Mouse (Mus musculus): ENCODE measurements around the gene Lrrc27. TPM values are rescaled to one million over a fixed set of nuclear protein-coding genes. Genes with fewer than 3 reads are reported as not detected.

Gene Lrrc27
- polyA plus RNA-seq, 1 experiment from 2014 or later = 3.3 TPM

GRCm38 (mm10) chr7:139215946-139216345, 3.2 kb downstream of the Lrrc27 start:
- whole genome bisulfite sequencing = 73% methylated on average over 7 of the region's 7 CpGs
- no peak overlapping the region for H3K4me2 ChIP-seq (ENCODE audit: low read depth, low read length)
- no peaks in the 10 kb centered on the region for H3K36me3 ChIP-seq (ENCODE audit: control insufficient read depth, insufficient read depth, low read length)
- no peak overlapping the region for H3K9ac ChIP-seq (ENCODE audit: low read depth, low read length)
- no peaks in the 10 kb centered on the region for H3K27me3 ChIP-seq (replicated peaks; ENCODE audit: control insufficient read depth, insufficient read depth, low read length)
- ATAC-seq (ENCODE audit: low read depth) (no peak), DNase-seq (ENCODE audit: low spot score) (no peak)
- no peak overlapping the region for H3K27ac ChIP-seq (replicated peaks; ENCODE audit: low read depth, low read length)
- no peak overlapping the region for H3K4me3 ChIP-seq (ENCODE audit: low read depth, low read length)
- no peaks in the 10 kb centered on the region for H3K9me3 ChIP-seq (ENCODE audit: control insufficient read depth, low read length)
- H3K4me1 ChIP-seq (ENCODE audit: control insufficient read depth, insufficient read depth, low read length) = peaks cover 7% of the 10 kb centered on the region; the same call in 1 of the 2 replicates

GRCm38 (mm10) chr7:139216464-139216863, 3.7 kb downstream of the Lrrc27 start:
- no peaks in the 10 kb centered on the region for H3K9me3 ChIP-seq (ENCODE audit: control insufficient read depth, low read length)
- H3K27ac ChIP-seq (replicated peaks; ENCODE audit: low read depth, low read length) = no peak overlapping the region
- H3K27me3 ChIP-seq (replicated peaks; ENCODE audit: control insufficient read depth, insufficient read depth, low read length) = no peaks in the 10 kb centered on the region
- H3K4me1 ChIP-seq (ENCODE audit: control insufficient read depth, insufficient read depth, low read length) = peaks cover 7% of the 10 kb centered on the region; the same call in 1 of the 2 replicates
- no peaks in the 10 kb centered on the region for H3K36me3 ChIP-seq (ENCODE audit: control insufficient read depth, insufficient read depth, low read length)
- no peak overlapping the region for H3K4me3 ChIP-seq (ENCODE audit: low read depth, low read length)
- DNase-seq (ENCODE audit: low spot score) (no peak), ATAC-seq (ENCODE audit: low read depth) (no peak)
- H3K9ac ChIP-seq (ENCODE audit: low read depth, low read length) = no peak overlapping the region
- H3K4me2 ChIP-seq (ENCODE audit: low read depth, low read length) = no peak overlapping the region
- 85% methylated on average over 9 of the region's 9 CpGs for WGBS

- Histone ChIP-seq H3K9ac (ENCODE audit: low read depth, low read length) (no peak overlapping the region), H3K4me3 (ENCODE audit: low read depth, low read length) (no peak overlapping the region), H3K36me3 (ENCODE audit: control insufficient read depth, insufficient read depth, low read length) (no peaks in the 10 kb centered on the region), H3K9me3 (ENCODE audit: control insufficient read depth, low read length) (no peaks in the 10 kb centered on the region), H3K27ac (replicated peaks; ENCODE audit: low read depth, low read length) (no peak overlapping the region), H3K4me2 (ENCODE audit: low read depth, low read length) (no peak overlapping the region), H3K4me1 (ENCODE audit: control insufficient read depth, insufficient read depth, low read length) (peaks cover 7% of the 10 kb centered on the region; the same call in 1 of the 2 replicates), H3K27me3 (replicated peaks; ENCODE audit: control insufficient read depth, insufficient read depth, low read length) (no peaks in the 10 kb centered on the region)
- 73% methylated on average over 7 of the region's 7 CpGs for WGBS
- ATAC-seq (ENCODE audit: low read depth) (no peak), DNase-seq (ENCODE audit: low spot score) (no peak)
Measured at GRCm38 (mm10) chr7:139217046-139217445, 4.3 kb downstream of the Lrrc27 start.

GRCm38 (mm10) chr7:139218641-139219415, 6.0 kb downstream of the Lrrc27 start:
- peaks cover 2% of the 10 kb centered on the region; the same call in 1 of the 2 replicates for H3K4me1 ChIP-seq (ENCODE audit: control insufficient read depth, insufficient read depth, low read length)
- no peak overlapping the region for H3K9ac ChIP-seq (ENCODE audit: low read depth, low read length)
- H3K27me3 ChIP-seq (replicated peaks; ENCODE audit: control insufficient read depth, insufficient read depth, low read length) = no peaks in the 10 kb centered on the region
- 57% methylated on average over 6 of the region's 6 CpGs for WGBS
- H3K36me3 ChIP-seq (ENCODE audit: control insufficient read depth, insufficient read depth, low read length) = no peaks in the 10 kb centered on the region
- H3K27ac ChIP-seq (replicated peaks; ENCODE audit: low read depth, low read length) = no peak overlapping the region
- no peak overlapping the region for H3K4me3 ChIP-seq (ENCODE audit: low read depth, low read length)
- H3K9me3 ChIP-seq (ENCODE audit: control insufficient read depth, low read length) = no peaks in the 10 kb centered on the region
- ATAC-seq (ENCODE audit: low read depth) = no peak
- no peak for DNase-seq (ENCODE audit: low spot score)
- no peak overlapping the region for H3K4me2 ChIP-seq (ENCODE audit: low read depth, low read length)

GRCm38 (mm10) chr7:139219486-139219885, 6.7 kb downstream of the Lrrc27 start:
- WGBS = 65% methylated on average over 5 of the region's 5 CpGs
- no peak overlapping the region for H3K4me3 ChIP-seq (ENCODE audit: low read depth, low read length)
- ATAC-seq (ENCODE audit: low read depth) (no peak), DNase-seq (ENCODE audit: low spot score) (no peak)
- no peak overlapping the region for H3K9ac ChIP-seq (ENCODE audit: low read depth, low read length)
- H3K4me1 ChIP-seq (ENCODE audit: control insufficient read depth, insufficient read depth, low read length) = no peaks in the 10 kb centered on the region; the same call in 1 of the 2 replicates
- no peaks in the 10 kb centered on the region for H3K36me3 ChIP-seq (ENCODE audit: control insufficient read depth, insufficient read depth, low read length)
- H3K9me3 ChIP-seq (ENCODE audit: control insufficient read depth, low read length) = no peaks in the 10 kb centered on the region
- no peak overlapping the region for H3K27ac ChIP-seq (replicated peaks; ENCODE audit: low read depth, low read length)
- no peaks in the 10 kb centered on the region for H3K27me3 ChIP-seq (replicated peaks; ENCODE audit: control insufficient read depth, insufficient read depth, low read length)
- H3K4me2 ChIP-seq (ENCODE audit: low read depth, low read length) = no peak overlapping the region

- no peak; the same call in 1 of the 2 replicates for ATAC-seq (ENCODE audit: low read depth)
Measured at GRCm38 (mm10) chr7:139220303-139220702, 7.5 kb downstream of the Lrrc27 start.

GRCm38 (mm10) chr7:139221072-139221471, 8.3 kb downstream of the Lrrc27 start:
- DNase-seq (ENCODE audit: low spot score) (no peak), ATAC-seq (ENCODE audit: low read depth) (no peak)
- H3K4me3 ChIP-seq (ENCODE audit: low read depth, low read length) = no peak overlapping the region
- H3K27me3 ChIP-seq (replicated peaks; ENCODE audit: control insufficient read depth, insufficient read depth, low read length) = no peaks in the 10 kb centered on the region
- no peak overlapping the region for H3K9ac ChIP-seq (ENCODE audit: low read depth, low read length)
- no peaks in the 10 kb centered on the region for H3K36me3 ChIP-seq (ENCODE audit: control insufficient read depth, insufficient read depth, low read length)
- H3K9me3 ChIP-seq (ENCODE audit: control insufficient read depth, low read length) = no peaks in the 10 kb centered on the region
- 86% methylated on average over 5 of the region's 5 CpGs for WGBS
- no peaks in the 10 kb centered on the region; the same call in none of the 2 replicates for H3K4me1 ChIP-seq (ENCODE audit: control insufficient read depth, insufficient read depth, low read length)
- H3K27ac ChIP-seq (replicated peaks; ENCODE audit: low read depth, low read length) = no peak overlapping the region
- H3K4me2 ChIP-seq (ENCODE audit: low read depth, low read length) = no peak overlapping the region

More at GRCm38 (mm10) chr7:139220303-139220702, 7.5 kb downstream of the Lrrc27 start:
- Histone ChIP-seq H3K4me2 (ENCODE audit: low read depth, low read length) (no peak overlapping the region), H3K4me3 (ENCODE audit: low read depth, low read length) (no peak overlapping the region), H3K36me3 (ENCODE audit: control insufficient read depth, insufficient read depth, low read length) (no peaks in the 10 kb centered on the region), H3K9me3 (ENCODE audit: control insufficient read depth, low read length) (no peaks in the 10 kb centered on the region), H3K4me1 (ENCODE audit: control insufficient read depth, insufficient read depth, low read length) (no peaks in the 10 kb centered on the region; the same call in none of the 2 replicates), H3K27ac (replicated peaks; ENCODE audit: low read depth, low read length) (no peak overlapping the region), H3K9ac (ENCODE audit: low read depth, low read length) (no peak overlapping the region), H3K27me3 (replicated peaks; ENCODE audit: control insufficient read depth, insufficient read depth, low read length) (no peaks in the 10 kb centered on the region)
- DNase-seq (ENCODE audit: low spot score) = peak; percentile 51
- 39% methylated on average over 2 of the region's 2 CpGs for WGBS

- 74% methylated on average over 2 of the region's 2 CpGs for WGBS
- no peaks in the 10 kb centered on the region for H3K36me3 ChIP-seq (ENCODE audit: control insufficient read depth, insufficient read depth, low read length)
- H3K4me1 ChIP-seq (ENCODE audit: control insufficient read depth, insufficient read depth, low read length) = no peaks in the 10 kb centered on the region; the same call in none of the 2 replicates
- ATAC-seq (ENCODE audit: low read depth) = no peak
- H3K4me3 ChIP-seq (ENCODE audit: low read depth, low read length) = no peak overlapping the region
- H3K9me3 ChIP-seq (ENCODE audit: control insufficient read depth, low read length) = no peaks in the 10 kb centered on the region
- no peak overlapping the region for H3K4me2 ChIP-seq (ENCODE audit: low read depth, low read length)
- no peak overlapping the region for H3K27ac ChIP-seq (replicated peaks; ENCODE audit: low read depth, low read length)
- no peaks in the 10 kb centered on the region for H3K27me3 ChIP-seq (replicated peaks; ENCODE audit: control insufficient read depth, insufficient read depth, low read length)
- no peak for DNase-seq (ENCODE audit: low spot score)
- H3K9ac ChIP-seq (ENCODE audit: low read depth, low read length) = no peak overlapping the region
Measured at GRCm38 (mm10) chr7:139221856-139222255, 9.1 kb downstream of the Lrrc27 start.

- H3K9me3 ChIP-seq (ENCODE audit: control insufficient read depth, low read length) = no peaks in the 10 kb centered on the region
- H3K27ac ChIP-seq (replicated peaks; ENCODE audit: low read depth, low read length) = no peak overlapping the region
- no peak overlapping the region for H3K4me2 ChIP-seq (ENCODE audit: low read depth, low read length)
- no peaks in the 10 kb centered on the region for H3K36me3 ChIP-seq (ENCODE audit: control insufficient read depth, insufficient read depth, low read length)
- H3K27me3 ChIP-seq (replicated peaks; ENCODE audit: control insufficient read depth, insufficient read depth, low read length) = no peaks in the 10 kb centered on the region
- no peak overlapping the region for H3K9ac ChIP-seq (ENCODE audit: low read depth, low read length)
- DNase-seq (ENCODE audit: low spot score) (no peak), ATAC-seq (ENCODE audit: low read depth) (no peak)
- H3K4me3 ChIP-seq (ENCODE audit: low read depth, low read length) = no peak overlapping the region
- WGBS = 76% methylated on average over 4 of the region's 4 CpGs
- no peaks in the 10 kb centered on the region; the same call in none of the 2 replicates for H3K4me1 ChIP-seq (ENCODE audit: control insufficient read depth, insufficient read depth, low read length)
Measured at GRCm38 (mm10) chr7:139222341-139222740, 9.6 kb downstream of the Lrrc27 start.
